Mouse (Mus musculus) liver, adult 2 months (tissue): ENCODE data around the gene Ube4b. TPM values are rescaled to one million over a fixed set of nuclear protein-coding genes. Genes with fewer than 3 reads are reported as not detected.

Experiments
- DNase-seq: peaks from one replicate; pipeline ENCODE4 v3.0.0-alpha.2; 2011; ENCODE audit warnings: low read depth, low spot score; ENCODE audit errors: extremely low read depth
- H3K27ac ChIP-seq: fragments of 200-500 bp; replicated peaks from 2 replicates; pipeline ENCODE4 v1.5.1; 2012; ENCODE audit warnings: low read depth, mild to moderate bottlenecking, control low read depth, inconsistent platforms, low read length; ENCODE audit not compliant: insufficient read depth
- H3K27me3 ChIP-seq: fragments of 200-500 bp; 2 replicates; pipeline ENCODE4 v1.6.1; 2012; ENCODE audit warnings: mild to moderate bottlenecking, moderate library complexity, low read length, inconsistent platforms; ENCODE audit not compliant: control insufficient read depth, insufficient read depth
- H3K36me3 ChIP-seq: fragments of 200-500 bp; 2 replicates; pipeline ENCODE4 v1.6.1; 2012; ENCODE audit warnings: low read length, inconsistent platforms; ENCODE audit not compliant: control insufficient read depth, insufficient read depth
- H3K4me1 ChIP-seq: fragments of 200-500 bp; 2 replicates; pipeline ENCODE4 v1.6.1; 2011; ENCODE audit warnings: low read length; ENCODE audit not compliant: control insufficient read depth, insufficient read depth
- H3K4me3 ChIP-seq: fragments of 200-500 bp; 2 replicates; pipeline ENCODE4 v1.5.1; 2011; ENCODE audit warnings: low read depth, mild to moderate bottlenecking, control low read depth, low read length, moderate library complexity; ENCODE audit not compliant: insufficient read depth
- H3K79me2 ChIP-seq: fragments of 200-500 bp; 2 replicates; pipeline ENCODE4 v1.6.1; 2012; ENCODE audit warnings: inconsistent platforms, mild to moderate bottlenecking, low read length, moderate library complexity; ENCODE audit not compliant: control insufficient read depth, insufficient read depth
- H3K9ac ChIP-seq: fragments of 200-500 bp; 2 replicates; pipeline ENCODE4 v1.6.1; 2012; ENCODE audit warnings: low read depth, mild to moderate bottlenecking, control low read depth, inconsistent platforms, low read length
- CTCF ChIP-seq: fragments of 200-500 bp; IDR thresholded peaks from 2 replicates; pipeline ENCODE4 v1.5.1; 2011; ENCODE audit warnings: low read depth, low read length, control low read depth
- POLR2A ChIP-seq: fragments of 200-500 bp; IDR thresholded peaks from 2 replicates; pipeline ENCODE4 v1.6.1; 2011; ENCODE audit warnings: low read length, control low read depth; ENCODE audit not compliant: insufficient read depth; ENCODE audit errors: extremely low read depth
- WGBS: fragments of 180-500 bp; shearing (Covaris S2); methylation state at CpG from one replicate; pipeline ENCODE4 v1.1.7; 2018; 5-methylcytosine and 5-hydroxymethylcytosine counted together
- polyA plus RNA-seq: library from polyadenylated mRNA; depleted of rRNA; stranded (reverse); fragments of >200 nt; gene quantifications from 2 replicates; pipeline ENCODE4 v1.2.3, GENCODE M21; 2012
- total RNA-seq: library from RNA; depleted of rRNA; stranded (reverse); fragments of >200 nt; gene quantifications from 2 replicates; pipeline ENCODE4 v1.2.3, GENCODE M21; 2014

The Ube4b gene
- total and polyA plus RNA-seq, 2 experiments: 23.3 to 30.0 TPM

GRCm38 (mm10) chr4:149425801-149426292 lies 702 bp downstream of the Ube4b start:
- peak overlapping the region; percentile 98 for H3K4me3 ChIP-seq
- peak; percentile 37 for DNase-seq
- TF ChIP-seq CTCF (no peak), POLR2A (no peak)
- peaks cover 26% of the 10 kb centered on the region for H3K79me2 ChIP-seq
- H3K4me1 ChIP-seq: peaks cover 2% of the 10 kb centered on the region; the same call in 1 of the 2 replicates
- H3K27ac ChIP-seq: peak overlapping the region; percentile 98
- no peaks in the 10 kb centered on the region for H3K27me3 ChIP-seq
- H3K36me3 ChIP-seq: no peaks in the 10 kb centered on the region
- H3K9ac ChIP-seq: peak overlapping the region; percentile 95
- WGBS: under 1% methylated on average over 35 of the region's 35 CpGs

- H3K27ac ChIP-seq: no peak overlapping the region; the same call in 1 of the 2 replicates
- H3K79me2 ChIP-seq: peaks cover 36% of the 10 kb centered on the region
- no peaks in the 10 kb centered on the region for H3K36me3 ChIP-seq
- peak overlapping the region; percentile 52 for H3K9ac ChIP-seq
- no peak for TF ChIP-seq CTCF
- no peak for TF ChIP-seq POLR2A
- H3K4me1 ChIP-seq: peaks cover 2% of the 10 kb centered on the region
- H3K27me3 ChIP-seq: no peaks in the 10 kb centered on the region
- DNase-seq: peak; percentile 77
- H3K4me3 ChIP-seq: peak overlapping the region; percentile 98
- WGBS: 4% methylated on average over 9 of the region's 9 CpGs
Observed at GRCm38 (mm10) chr4:149424755-149425154, 1.8 kb downstream of the Ube4b start.

GRCm38 (mm10) chr4:149417854-149418365 lies 8.6 kb downstream of the Ube4b start:
- Histone ChIP-seq H3K36me3 (no peaks in the 10 kb centered on the region), H3K4me3 (no peak overlapping the region), H3K79me2 (peaks cover 63% of the 10 kb centered on the region), H3K9ac (no peak overlapping the region), H3K27ac (peak overlapping the region; percentile 50), H3K4me1 (peaks cover 28% of the 10 kb centered on the region), H3K27me3 (no peaks in the 10 kb centered on the region)
- WGBS: 37% methylated on average over 5 of the region's 5 CpGs
- DNase-seq: peak; percentile 71
- TF ChIP-seq POLR2A (no peak), CTCF (no peak)

- H3K4me1 ChIP-seq: peaks cover 27% of the 10 kb centered on the region
- no peaks in the 10 kb centered on the region for H3K27me3 ChIP-seq
- TF ChIP-seq POLR2A (no peak), CTCF (no peak)
- no peaks in the 10 kb centered on the region for H3K36me3 ChIP-seq
- H3K9ac ChIP-seq: no peak overlapping the region
- 87% methylated on average over 2 of the region's 2 CpGs for WGBS
- no peak overlapping the region for H3K4me3 ChIP-seq
- no peak for DNase-seq
- H3K79me2 ChIP-seq: peaks cover 60% of the 10 kb centered on the region
- H3K27ac ChIP-seq: no peak overlapping the region
Observed at GRCm38 (mm10) chr4:149416986-149417385, 9.6 kb downstream of the Ube4b start.

- H3K27ac ChIP-seq: no peak overlapping the region
- no peak overlapping the region for H3K4me3 ChIP-seq
- H3K4me1 ChIP-seq: peaks cover 27% of the 10 kb centered on the region
- TF ChIP-seq CTCF (no peak), POLR2A (no peak)
- peak; percentile 32 for DNase-seq
- peaks cover 55% of the 10 kb centered on the region for H3K79me2 ChIP-seq
- no peak overlapping the region for H3K9ac ChIP-seq
- H3K27me3 ChIP-seq: no peaks in the 10 kb centered on the region
- H3K36me3 ChIP-seq: no peaks in the 10 kb centered on the region
- WGBS: 72% methylated on average over 10 of the region's 10 CpGs
Observed at GRCm38 (mm10) chr4:149416417-149416816, 10.1 kb downstream of the Ube4b start.

- peak overlapping the region; percentile 1; the same call in 1 of the 2 replicates for H3K27ac ChIP-seq
Observed at GRCm38 (mm10) chr4:149415651-149416169, 10.8 kb downstream of the Ube4b start.

More at GRCm38 (mm10) chr4:149415651-149416169, 10.8 kb downstream of the Ube4b start:
- Histone ChIP-seq H3K4me3 (no peak overlapping the region), H3K27me3 (no peaks in the 10 kb centered on the region), H3K9ac (no peak overlapping the region), H3K79me2 (peaks cover 48% of the 10 kb centered on the region), H3K4me1 (peaks cover 27% of the 10 kb centered on the region), H3K36me3 (no peaks in the 10 kb centered on the region)
- TF ChIP-seq CTCF (no peak), POLR2A (no peak)
- 60% methylated on average over 13 of the region's 13 CpGs for WGBS
- DNase-seq: peak; percentile 32
